Mouse (Mus musculus) spleen, postnatal 4 days (tissue): ENCODE data around the gene Ndufs1.
"Not testable (repeated sequence)": the region's sequence is repeated elsewhere in the genome, so short reads cannot be mapped to it uniquely, and the experiment has no call there.

ENCODE experiments used
- DNase-seq, 2 experiments: peaks; one replicate each; pipeline ENCODE4 v3.0.0; 2022; ENCODE audit warnings: low spot score in 2 of 2

Gene Ndufs1

DNA sequence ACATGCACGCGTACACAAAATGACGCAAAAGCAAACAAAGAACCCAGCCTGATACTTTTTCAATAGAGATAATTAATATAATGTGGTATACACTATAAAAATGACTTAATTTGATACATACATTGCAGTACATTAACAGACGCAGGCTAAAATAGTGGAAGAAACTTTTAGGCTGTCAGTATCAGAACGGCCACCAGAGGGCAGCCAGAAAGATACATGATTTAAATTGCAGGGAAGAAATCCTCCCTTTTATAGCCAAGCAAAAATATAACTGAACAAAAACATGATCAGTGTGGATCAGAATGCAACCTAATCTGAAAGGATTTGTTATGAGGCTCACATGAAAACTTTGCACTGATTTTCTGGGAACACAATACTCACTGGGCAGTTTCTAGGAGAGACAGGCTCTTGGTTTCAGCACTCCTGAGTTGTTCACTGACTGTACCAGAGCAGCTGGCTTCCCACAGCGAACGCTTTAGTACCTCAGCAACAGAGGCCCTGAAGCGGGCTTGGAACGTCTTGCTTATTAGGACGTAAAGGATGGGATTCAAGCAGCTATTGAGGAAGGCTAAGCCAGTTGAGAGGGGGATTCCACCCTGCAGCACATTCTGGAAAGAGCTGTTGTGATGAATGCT lies 6.1 kb upstream of the Ndufs1 start:
- DNase-seq: peak; percentile 26 to 69

DNA sequence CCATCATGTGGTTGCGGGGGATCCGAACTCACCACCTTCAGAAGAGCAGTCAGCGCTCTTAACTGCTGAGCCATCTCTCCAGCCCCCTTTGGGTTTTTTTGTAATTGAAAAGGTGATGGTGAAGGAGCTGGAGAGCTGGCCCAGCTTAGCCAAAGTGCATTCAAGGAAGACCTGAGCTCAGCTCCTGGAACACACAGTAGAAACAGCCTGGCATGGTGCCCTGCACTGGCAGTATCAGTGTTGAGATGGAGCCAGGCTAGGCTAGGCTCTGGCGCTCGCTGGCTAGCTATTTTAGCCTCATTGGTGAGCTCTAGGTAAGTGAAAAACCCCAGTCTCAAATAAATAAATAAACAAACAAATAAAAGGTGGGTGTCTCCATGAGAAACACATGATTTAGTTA lies 5.6 kb upstream of the Ndufs1 start:
- DNase-seq: no peak

DNA sequence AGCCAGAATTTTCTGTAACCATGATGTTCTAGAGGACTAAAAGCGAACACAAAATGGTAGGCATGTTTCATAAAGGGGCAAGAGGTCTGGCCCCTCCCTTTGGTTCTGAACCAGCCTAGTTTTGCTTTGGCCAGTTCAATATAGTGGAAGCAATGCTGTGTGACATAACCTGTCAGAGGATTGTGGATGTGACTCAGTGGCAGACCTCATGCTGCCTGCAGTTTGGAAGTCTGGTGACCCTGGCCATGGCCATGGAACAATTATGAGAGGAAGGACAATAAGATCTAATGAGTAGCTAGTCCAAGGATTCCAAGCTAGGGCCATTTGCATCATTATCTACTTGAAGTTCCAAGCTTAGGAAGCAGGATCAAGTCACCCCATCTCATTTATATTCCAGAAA lies 4.8 kb upstream of the Ndufs1 start:
- no peak for DNase-seq

DNA sequence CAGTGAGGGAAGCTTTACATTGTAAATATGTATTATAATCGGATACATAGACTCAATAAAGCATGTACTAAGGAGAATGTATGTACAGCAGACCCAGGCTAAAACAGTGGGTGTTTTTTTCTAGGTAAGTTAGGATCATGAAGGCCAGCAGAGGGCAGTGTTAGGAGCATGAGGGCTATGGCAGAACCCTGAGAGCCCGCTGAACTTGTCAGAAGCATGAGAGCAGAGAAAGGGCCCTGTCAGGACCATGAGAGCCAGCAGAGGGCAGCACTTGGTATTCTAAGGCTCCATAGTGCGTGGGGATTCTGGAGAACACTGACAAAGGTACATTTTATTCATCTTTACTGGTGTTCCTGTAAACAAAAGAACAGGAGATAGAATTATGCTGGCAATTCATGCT lies 4.4 kb upstream of the Ndufs1 start:
- DNase-seq: peak; percentile 89 to 95

DNA sequence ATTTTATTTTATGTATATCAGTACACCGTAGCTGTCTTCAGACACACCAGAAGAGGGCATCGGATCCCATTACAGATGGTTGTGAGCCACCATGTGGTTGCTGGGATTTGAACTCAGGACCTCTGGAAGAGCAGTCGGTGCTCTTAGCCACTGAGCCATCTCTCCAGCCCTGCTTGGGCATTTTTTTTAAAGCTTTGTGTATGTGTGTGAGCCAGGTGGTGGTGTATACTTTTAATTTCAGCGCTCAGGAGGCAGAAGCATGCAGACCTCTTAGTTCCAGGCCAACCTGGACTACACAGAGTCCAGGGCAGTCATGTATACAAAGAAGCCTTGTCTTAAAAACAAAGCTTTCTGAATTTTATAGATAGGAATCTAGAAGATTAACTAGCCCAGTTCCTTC lies 3.9 kb upstream of the Ndufs1 start:
- not testable (repeated sequence) for DNase-seq

DNA sequence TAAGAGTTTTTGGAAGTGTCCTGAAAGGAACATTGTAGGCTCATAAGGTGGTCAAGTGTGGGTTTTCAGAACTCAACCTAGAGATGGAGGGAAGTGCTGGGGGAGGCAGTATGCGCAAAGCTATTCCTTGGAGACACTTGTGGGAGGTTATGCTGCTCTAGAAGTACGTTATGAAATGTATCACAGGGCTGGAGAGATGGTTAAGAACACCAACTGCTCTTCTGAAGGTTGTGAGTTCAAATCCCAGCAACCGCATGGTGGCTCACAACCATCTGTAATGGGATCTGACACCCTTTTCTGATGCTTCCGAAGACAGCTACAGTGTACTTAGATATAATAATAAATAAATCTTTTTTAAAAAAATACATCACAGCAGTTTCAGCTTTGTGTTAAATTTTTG lies 3.5 kb upstream of the Ndufs1 start:
- DNase-seq: no peak

DNA sequence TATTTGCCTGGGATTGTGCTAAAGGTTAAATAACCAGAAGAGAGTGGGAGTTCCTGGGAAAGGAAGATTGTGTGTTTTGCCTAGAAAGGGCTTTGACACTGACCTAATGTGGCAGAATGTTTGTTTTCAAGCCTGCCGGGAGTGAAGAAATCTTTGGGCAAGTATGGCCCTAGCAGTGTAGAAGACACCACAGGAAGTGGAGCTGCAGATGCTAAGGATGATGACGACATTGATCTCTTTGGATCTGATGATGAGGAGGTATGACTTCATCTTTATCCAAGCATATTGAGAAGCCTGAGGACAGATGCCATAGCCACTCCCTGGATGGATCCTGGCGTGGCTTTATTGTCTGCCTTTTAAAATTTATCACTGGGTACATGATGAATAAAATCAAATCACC lies 1.7 kb upstream of the Ndufs1 start:
- DNase-seq: no peak

DNA sequence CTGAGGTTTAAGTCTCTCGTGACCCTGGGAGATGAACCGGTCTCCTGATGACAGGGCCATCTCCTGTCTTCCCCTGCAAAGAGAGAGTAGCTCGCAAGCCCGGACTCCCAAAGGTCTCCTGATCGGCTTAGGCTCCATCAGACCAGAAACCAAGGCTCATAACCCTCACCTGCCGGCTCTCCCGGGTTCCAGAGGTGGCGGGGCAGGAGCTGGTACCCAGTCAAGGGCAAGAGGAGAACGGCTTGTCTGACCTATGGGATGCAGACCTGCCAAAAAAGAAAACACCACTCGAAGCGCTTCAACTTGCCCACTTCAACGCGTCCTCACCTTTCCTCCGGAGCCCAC lies 402 bp downstream of the Ndufs1 start:
- DNase-seq: no peak

DNA sequence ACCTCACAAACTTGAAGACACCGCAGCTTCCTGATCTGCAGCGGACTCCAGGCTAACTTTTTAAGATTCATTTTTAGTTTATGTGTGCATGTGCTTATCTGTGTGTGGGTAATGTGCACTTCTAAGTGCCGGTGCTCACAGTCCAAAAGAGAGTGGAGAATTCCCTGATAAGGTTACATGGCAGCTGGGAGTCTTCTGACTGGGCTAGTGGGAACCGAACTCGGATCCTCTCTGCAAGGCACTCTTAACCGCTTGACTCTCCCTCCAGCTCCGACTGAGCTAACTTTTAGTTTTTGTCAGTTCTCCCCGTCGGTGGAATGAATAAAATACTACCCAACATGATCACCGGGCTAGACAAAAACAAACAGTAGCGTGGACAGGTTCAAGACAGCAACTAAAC lies 780 bp downstream of the Ndufs1 start:
- DNase-seq: peak in 1 of 2 experiments; percentile 63

DNA sequence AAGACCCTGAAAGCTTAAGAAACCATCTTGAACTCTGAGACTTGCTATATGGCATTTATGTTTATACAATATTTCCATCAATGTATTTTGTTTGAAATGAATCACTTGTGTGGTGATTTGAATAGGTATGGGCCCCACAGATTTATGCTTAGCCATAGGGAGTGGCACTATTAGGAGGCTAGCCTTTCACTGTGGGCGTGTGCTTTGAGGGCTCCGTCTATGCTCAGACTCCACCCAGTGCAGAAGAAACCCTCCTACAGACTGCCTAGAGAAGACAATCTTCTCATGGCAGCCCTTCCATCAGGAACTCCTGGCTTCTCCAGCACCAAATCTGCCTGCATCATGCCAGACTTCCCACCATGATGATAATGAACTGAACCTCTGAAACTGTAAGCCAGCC lies 8.0 kb downstream of the Ndufs1 start:
- DNase-seq: no peak

DNA sequence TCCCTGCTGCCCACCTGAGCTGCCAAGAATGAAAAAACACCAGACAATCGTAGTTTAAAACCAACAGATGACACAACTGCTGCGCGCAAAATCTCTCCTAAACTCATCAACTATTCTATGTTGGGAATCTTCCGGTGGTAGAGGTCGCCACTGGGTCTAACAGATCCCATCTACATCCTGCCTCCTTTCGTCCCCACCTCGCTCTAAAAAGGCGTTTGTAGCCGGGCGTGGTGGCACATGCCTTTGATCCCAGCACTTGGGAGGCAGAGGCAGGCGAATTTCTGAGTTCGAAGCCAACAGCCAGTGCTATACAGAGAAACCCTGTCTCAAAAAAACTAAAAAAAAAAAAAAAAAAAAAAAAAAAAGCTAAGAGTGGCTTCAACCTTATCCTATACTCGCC lies 36.4 kb downstream of the Ndufs1 start:
- no peak for DNase-seq

DNA sequence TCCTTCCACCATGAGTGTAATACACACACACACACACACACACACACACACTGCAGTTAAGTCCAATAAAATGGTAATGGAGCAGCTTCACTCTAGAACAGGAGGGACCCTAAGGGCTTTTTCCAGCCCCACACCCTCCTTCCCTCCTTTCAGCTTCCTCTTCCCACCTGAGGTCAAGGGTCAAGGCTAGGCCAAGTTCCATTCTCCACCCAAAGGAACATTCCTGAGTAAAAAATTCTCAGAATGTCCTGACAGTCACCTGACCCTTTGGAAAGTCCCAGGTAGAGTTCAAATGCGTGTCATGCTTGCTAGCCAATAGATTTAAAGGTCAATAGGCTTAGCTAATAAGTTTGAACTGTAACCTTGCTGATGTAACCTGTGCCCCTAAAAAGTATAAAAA lies 38.0 kb downstream of the Ndufs1 start:
- DNase-seq: not testable (repeated sequence)

DNA sequence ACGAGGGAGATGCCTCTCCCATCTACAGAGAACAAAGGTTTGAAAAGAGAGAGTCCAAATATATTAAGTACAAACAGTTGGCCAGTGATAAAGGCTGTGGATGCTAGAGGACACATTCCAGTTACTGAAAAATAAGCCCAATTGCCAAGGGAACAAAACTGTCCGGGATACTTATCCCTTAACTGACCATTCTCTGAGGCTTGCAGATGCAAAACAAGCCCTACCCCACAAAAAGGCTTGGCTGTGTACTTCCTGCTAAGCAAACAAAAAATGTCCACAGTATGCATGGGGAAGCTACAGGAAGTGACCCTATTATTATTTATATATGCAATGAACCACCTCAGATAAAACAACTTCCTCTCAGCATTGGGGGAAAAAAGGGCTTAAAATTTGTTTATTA lies 38.7 kb downstream of the Ndufs1 start:
- DNase-seq: no peak

DNA sequence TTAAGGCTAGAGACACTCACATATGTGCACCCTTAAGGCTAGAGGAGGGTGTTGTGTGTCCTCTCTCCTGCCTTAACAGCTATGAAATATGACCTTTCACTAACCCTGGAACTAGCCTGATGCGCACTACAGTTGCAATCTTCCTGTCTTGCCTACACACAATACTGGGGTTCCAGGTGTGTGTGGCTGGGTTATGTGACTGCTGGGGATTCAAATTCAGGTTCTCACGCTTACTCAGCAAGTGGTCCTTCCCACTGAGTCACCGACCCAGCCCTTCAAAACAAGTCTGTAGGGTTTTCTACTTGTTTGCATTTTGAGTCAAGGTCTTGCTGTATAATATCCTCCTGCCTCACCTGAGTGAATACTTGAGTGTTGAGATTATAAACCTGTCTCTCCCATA lies 42.1 kb downstream of the Ndufs1 start:
- no peak for DNase-seq

DNA sequence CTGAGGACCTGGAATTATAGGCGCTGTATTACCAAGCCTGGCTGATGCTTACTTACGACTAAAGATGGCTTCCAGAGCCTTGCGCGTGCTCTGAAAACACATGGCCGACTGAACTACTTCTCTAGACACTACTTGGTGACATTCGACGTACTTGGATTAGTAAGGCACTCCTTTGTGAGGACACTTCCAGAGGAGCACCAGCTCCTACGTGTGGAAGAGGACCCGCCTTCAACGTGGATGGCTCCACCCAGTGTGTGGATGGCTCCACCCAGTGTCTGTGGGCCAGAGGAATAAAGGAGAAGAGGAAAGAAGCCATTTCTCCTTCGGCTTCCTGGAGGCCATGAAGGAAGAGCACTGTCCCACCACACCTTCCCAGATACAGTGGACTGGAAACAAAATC lies 44.9 kb downstream of the Ndufs1 start:
- no peak for DNase-seq

DNA sequence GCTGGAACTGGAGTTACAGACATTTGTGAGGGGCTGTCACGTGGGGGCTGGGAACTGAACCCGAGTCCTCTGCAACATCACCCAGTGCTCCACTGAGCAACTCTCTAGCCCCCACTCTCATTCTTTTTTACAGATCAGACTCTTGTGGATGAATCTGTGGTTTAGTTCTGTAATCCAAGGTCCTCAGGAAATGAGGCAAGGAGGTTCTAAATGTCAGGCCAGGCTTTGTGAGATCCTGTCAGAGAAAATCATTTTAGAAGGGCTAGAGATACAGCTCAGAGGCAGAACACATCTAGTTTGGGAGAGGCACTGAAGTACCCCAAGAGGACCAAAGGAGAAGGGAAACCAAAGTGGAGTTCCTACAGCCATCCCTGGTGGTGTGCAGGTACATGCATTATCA lies 45.8 kb downstream of the Ndufs1 start:
- no peak for DNase-seq

DNA sequence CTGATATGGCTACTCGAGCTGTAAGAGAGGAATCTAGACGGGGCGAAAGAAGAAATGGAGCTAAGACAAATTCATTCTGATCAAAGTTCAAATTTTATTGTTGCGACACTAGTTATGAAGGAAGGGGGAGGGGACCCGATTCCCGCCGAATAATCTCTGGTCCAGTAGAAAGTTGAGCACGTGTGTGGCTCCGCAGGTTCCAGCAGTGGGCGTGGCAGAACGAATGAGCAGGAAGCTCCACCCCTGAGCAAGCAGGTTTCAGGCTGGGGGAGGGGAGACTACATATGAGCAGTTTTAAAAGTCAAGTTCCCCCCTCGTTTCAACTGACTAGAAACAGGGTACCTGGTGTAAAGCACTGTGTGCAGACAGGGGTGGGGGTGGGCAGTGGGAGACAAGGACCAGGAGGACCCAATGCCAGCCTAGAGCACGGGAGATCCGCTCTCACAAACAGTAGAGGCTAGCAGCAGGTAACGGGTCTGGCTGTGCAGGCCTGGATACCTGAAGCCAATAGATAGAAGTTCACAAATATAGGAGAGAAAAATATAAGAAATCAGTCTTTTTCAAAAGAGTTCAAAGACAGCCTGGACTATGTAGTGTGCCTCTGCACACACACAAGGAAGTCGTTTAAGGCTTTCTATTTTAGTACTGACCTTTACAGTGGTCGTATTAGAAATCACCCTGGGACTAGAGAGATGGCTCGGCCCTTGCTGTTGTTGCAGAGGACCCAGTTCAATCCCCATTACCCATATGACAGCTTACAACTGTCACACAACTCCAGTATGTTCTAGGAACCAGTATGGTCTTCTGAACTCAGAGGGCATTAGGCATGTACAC lies 46.6 kb downstream of the Ndufs1 start:
- DNase-seq: no peak

DNA sequence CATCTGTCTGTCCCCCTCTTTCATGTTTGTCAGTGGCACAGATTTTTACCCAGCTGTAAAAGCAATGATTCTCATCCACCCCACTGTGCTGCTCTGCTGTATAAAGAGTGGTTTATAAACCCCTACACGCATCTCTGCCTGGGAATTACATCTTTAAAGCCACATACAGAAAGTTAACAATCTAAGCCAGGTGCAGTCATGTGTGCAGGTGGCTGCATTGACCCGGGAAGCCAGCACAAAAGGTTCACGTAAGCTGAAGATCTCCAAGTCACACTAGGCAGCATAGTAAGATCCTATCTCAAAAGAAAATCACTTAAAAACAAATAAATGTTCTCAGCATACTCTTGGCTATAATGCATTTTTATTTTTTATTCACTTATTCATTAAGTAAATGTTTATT lies 47.4 kb downstream of the Ndufs1 start:
- DNase-seq: no peak

DNA sequence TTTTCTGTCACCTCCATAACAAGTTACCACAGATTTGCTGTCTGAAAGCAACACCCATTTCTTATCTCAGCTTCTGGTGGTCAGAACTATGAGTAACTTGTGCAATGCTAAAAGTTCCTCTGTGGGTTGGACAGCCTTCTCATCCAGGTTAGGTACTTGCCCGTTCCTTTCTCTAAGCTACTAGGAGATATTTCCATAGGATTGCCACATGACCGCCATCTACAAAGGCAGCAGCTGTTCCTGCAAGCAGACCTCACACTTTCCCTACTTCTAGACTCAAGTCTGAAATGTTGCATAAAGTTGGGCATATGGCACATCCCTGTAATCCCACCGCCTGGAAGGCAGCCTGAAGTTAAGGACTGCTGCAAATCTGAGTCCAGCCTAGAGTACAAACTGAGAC lies 50.4 kb downstream of the Ndufs1 start:
- no peak for DNase-seq

DNA sequence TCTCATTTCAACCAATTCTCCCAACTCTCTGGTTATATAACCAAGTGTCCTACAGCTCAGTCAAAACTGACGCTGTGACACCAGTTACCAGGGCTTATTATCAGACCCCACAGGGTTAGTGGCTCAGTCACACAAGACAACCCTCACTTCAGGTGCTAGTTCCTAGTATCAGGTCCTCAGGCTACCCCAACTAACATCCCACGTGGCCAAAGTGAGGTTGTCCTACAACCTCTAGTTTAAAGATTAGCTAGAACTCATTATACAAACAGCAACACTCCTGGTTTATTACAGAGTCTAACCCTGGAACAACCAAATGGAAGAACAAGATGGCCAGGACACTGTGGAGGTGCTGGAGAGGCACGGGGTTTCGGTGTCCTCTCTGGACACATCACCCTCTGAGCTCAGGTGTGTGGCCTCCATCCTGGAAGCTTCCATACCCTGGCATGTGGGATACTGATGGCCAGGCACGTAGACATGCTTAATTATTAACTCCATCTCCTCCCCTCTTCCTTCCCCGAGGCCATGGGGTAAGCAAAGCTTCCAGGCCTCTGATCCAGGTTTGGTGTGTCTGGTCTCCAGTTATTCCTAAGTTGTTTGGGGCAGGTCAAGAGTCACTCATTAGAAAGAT lies 52.7 kb downstream of the Ndufs1 start:
- no peak for DNase-seq

DNA sequence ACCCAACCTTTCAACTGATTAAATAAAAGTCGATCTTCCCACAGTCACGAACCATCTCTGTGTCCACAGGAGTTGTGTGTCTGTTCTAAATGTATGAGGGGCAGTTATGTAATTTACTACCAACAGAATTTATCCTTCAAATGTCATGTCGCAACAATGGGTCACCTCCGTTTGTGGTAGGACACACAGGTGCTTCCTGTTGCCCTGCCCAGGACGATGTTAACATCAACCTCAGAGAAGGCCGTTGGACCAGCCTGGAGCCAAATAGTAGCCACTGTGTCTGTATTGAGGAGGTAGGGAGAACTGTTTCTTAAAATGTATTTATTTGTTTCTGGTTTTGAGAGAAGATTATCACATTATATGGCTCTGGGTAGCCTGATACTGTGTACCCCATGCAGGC lies 54.6 kb downstream of the Ndufs1 start:
- no peak for DNase-seq

DNA sequence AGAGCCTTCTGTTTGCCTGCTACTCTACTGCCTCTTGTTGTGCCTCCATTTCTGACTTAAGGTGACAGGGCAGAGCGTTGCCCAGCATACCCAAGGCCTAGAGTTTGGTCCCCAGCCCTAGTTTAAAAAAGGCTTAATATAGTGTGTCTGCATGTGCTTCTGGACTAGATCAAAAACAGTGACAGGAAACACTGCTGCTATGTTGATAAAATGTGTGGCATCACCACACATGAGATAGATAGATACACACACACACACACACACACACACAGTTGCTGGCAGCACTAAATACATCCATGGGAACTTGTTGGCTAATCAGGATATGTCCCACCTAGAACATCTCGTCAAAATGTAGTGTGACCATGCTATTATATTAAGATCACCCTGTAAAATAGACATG lies 56.3 kb downstream of the Ndufs1 start:
- DNase-seq: no peak

DNA sequence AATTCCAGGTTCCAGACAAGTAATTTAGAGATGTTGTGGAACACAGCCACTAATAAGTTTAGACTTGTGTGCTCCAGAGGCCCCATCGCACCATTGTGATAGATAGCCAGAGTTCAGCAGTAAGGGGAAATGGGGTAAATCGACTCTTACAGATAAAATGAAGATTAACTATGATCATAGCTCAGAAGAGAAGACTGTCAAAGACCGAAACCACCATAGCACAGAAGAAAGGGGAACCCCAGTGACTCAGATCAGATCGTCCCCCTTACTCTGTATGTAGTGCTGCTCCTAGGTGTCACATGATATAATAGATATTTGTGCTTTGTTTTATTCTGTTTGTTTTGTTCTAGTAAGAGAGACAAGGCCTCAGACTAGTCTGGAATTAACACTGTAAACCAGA lies 57.0 kb downstream of the Ndufs1 start:
- DNase-seq: no peak
